Mouse (Mus musculus): ENCODE data around the gene Aspdh. TPM values are rescaled to one million over a fixed set of nuclear protein-coding genes. Genes with fewer than 3 reads are reported as not detected.

Aspdh gene
- polyA plus RNA-seq, 1 experiment, result 8.7 TPM

DNA sequence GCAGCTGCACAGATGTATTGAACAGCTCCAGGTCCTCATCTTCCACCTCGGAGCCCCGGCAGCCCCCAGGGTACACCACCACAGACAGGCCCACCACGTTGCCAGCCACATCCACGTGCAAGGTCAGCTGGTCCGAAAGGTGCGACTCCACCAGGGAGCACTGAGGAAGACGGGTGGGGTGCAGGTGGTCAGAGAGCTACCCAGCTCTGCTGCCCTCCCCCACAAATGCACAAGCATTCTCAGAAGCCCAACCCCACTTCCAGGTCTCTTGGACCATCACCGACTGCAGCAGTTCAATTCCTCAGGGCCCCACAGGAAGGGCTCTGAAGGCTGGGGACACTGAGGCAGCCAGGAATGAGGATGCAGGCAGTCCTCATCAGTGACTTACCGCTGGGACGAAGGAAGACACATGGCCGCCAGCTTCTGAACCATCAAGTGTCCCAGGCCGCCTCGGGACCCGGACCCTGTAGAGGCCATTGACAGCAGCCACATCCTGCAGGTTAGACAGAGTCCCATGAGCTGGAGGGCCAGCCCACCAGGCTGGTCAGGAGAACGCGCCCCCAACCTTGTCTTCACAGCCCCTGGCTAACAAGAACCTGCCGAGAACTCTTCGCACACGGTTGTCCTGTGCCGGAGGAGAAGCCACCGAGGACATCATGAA is 27.1 kb downstream of the Aspdh start:
- Histone ChIP-seq H3K4me1 (ENCODE audit: control insufficient read depth, insufficient read depth, low read length) (peaks cover 4% of the 10 kb centered on the region), H3K4me3 (ENCODE audit: insufficient read depth, low read length) (no peak overlapping the region), H3K27ac (ENCODE audit: insufficient read depth, low read length) (no peak overlapping the region)
- TF ChIP-seq CTCF (IDR thresholded peaks at IDR 0.05; ENCODE audit: extremely low read depth, insufficient read depth, low read length) (no peak), POLR2A (IDR thresholded peaks at IDR 0.05; ENCODE audit: extremely low read depth, insufficient read depth, low read length) (no peak)

DNA sequence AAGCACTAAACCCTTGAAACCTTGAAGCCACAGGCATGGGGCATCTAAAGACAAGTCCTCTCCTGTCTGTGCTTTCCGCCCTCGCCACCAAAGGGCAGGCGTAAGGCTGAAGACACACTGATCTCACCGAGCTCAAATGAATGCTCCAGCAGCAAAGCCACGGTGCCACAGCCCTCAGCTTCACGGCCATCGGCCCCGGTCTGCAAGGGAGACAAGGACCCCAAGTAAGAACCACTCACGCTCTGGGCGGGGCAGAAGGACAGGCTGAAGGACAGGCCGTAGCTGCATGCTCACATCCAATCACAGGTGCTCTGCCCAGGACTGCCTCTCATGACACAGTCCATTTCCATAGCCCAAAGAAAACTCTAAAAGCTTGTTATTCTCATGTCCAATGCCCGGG is 29.5 kb downstream of the Aspdh start:
- TF ChIP-seq CTCF (IDR thresholded peaks at IDR 0.05; ENCODE audit: extremely low read depth, insufficient read depth, low read length) (no peak), POLR2A (IDR thresholded peaks at IDR 0.05; ENCODE audit: extremely low read depth, insufficient read depth, low read length) (no peak)
- peaks cover 4% of the 10 kb centered on the region for H3K4me1 ChIP-seq (ENCODE audit: control insufficient read depth, insufficient read depth, low read length)
- H3K4me3 ChIP-seq (ENCODE audit: insufficient read depth, low read length), result peak overlapping the region; percentile 84; the same call in 1 of the 2 replicates
- no peak overlapping the region for H3K27ac ChIP-seq (ENCODE audit: insufficient read depth, low read length)

DNA sequence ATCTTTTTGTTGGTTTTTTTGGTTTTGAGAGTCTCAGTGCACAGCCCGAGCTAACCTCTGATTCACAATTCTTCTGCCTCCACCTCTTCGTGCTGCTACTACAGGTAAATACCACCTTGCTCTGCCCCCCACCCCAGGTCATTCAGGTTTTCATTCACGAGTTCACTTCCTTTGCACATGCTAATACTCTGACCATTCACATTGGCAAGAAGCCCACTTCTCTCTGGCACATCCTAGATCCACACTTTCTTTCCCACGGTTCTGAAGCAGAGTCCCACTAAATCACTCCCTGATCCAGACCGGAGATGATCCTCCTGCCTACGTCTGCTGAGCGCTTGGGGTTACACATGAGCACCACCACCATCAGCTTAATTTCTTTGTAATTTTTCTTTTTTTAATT is 29.9 kb downstream of the Aspdh start:
- Histone ChIP-seq H3K4me3 (ENCODE audit: insufficient read depth, low read length) (peak overlapping the region; percentile 84), H3K4me1 (ENCODE audit: control insufficient read depth, insufficient read depth, low read length) (peaks cover 4% of the 10 kb centered on the region), H3K27ac (ENCODE audit: insufficient read depth, low read length) (no peak overlapping the region)
- TF ChIP-seq POLR2A (IDR thresholded peaks at IDR 0.05; ENCODE audit: extremely low read depth, insufficient read depth, low read length), result no peak
- no peak for TF ChIP-seq CTCF (IDR thresholded peaks at IDR 0.05; ENCODE audit: extremely low read depth, insufficient read depth, low read length)

DNA sequence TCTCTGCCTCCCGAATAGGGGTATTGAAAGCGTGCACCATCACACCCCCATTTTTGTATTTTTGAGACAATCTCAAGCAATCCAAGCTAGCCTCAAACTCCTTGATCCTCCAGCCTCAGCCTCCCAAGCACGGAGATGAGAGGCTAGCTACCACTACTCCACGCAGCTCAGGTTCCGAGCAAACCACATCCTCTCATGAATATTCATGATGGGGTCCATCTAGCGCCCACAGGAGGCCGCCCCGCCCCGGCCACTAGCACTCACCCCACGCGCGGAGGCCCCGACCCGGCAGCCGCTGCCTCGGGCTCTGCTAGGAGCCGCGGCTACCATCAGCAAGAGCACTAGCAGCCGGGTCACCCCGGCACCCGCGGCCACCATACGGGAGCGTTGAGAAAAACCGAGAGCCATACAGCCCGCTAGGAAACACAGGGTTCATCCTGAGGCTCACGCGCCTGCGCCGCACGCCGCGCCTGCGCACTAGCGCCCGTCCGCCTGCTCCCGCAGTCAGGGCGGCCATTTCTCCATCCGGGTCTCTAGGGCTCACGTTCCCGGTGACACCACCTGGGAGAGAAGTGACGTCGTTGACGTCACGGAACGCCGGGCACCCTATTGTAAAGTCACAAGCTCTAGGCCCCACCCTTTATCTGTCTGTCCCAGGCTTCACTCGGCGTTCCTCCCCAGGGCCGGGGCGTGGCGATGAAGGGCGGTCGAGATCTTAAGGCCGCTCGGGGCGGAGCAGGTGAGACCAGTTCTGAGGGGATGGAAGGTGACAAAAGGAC is 31.0 kb downstream of the Aspdh start, which contains the start of the genes Emc10 and Fam71e1:
Gene Emc10 (minus strand): TSS at position 538 of the 779 bp plus-strand sequence.
Gene Fam71e1 (plus strand): TSS at position 590 of the 779 bp plus-strand sequence.
- peaks cover 4% of the 10 kb centered on the region for H3K4me1 ChIP-seq (ENCODE audit: control insufficient read depth, insufficient read depth, low read length)
- H3K27ac ChIP-seq (ENCODE audit: insufficient read depth, low read length), result peak within 1 kb of the TSS; percentile 89
- peak within 1 kb of the TSS; percentile 84 for H3K4me3 ChIP-seq (ENCODE audit: insufficient read depth, low read length)
- TF ChIP-seq POLR2A (IDR thresholded peaks at IDR 0.05; ENCODE audit: extremely low read depth, insufficient read depth, low read length) (peak; percentile 54), CTCF (IDR thresholded peaks at IDR 0.05; ENCODE audit: extremely low read depth, insufficient read depth, low read length) (no peak)

DNA sequence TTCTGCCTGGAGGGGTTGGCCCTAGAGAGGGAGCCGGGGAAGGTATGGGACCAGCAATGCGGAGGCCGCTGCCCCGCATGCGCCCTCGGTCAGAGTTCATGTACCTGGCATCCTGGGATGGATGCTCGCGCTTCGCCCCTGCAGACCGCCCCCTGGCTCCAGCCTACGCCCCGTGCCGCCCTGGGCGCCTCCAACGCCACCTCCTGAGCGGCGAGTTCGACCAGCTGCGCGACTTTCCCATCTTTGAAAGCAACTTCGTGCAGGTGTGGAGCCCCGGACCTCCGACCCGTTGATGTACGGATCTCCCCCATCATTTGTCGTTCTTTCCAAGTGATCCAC is 31.5 kb downstream of the Aspdh start:
- Histone ChIP-seq H3K27ac (ENCODE audit: insufficient read depth, low read length) (peak overlapping the region; percentile 89), H3K4me1 (ENCODE audit: control insufficient read depth, insufficient read depth, low read length) (peaks cover 4% of the 10 kb centered on the region), H3K4me3 (ENCODE audit: insufficient read depth, low read length) (peak overlapping the region; percentile 84)
- TF ChIP-seq CTCF (IDR thresholded peaks at IDR 0.05; ENCODE audit: extremely low read depth, insufficient read depth, low read length) (no peak), POLR2A (IDR thresholded peaks at IDR 0.05; ENCODE audit: extremely low read depth, insufficient read depth, low read length) (no peak)

DNA sequence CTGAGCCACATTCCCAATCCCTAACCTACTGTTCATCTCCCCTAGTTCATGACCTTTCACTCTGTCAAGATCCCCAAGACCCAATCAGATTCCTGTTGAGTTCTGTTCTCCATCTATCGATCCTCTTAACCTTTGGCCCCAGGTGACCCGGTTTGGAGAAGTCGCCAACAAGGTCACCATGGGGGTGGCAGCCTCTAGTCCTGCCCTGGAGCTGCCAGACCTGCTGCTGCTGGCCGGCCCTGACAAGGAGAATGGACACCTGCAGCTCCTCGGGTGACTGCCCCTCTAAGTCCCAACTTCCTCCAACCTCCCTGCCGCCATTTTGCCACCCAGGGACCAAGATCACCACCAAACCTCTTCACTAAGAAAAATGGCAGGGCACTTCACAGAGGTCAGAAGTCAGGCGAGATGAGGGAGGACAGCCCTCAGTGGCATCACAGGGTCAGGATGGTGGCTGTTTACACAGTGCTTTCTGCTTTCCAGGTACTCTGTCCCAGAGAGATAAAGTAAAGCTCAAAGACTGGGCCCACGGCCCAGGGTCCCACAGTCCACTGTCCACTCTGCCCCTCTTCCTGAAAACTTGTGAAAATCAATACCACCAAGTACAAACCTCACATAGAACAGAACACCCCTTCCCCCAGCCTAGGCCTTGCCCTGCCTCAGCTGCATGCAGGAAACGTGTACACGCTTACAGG is 32.3 kb downstream of the Aspdh start:
- Histone ChIP-seq H3K4me3 (ENCODE audit: insufficient read depth, low read length) (peak overlapping the region; percentile 84; the same call in 1 of the 2 replicates), H3K27ac (ENCODE audit: insufficient read depth, low read length) (no peak overlapping the region), H3K4me1 (ENCODE audit: control insufficient read depth, insufficient read depth, low read length) (peaks cover 4% of the 10 kb centered on the region)
- no peak for TF ChIP-seq CTCF (IDR thresholded peaks at IDR 0.05; ENCODE audit: extremely low read depth, insufficient read depth, low read length)
- no peak for TF ChIP-seq POLR2A (IDR thresholded peaks at IDR 0.05; ENCODE audit: extremely low read depth, insufficient read depth, low read length)

DNA sequence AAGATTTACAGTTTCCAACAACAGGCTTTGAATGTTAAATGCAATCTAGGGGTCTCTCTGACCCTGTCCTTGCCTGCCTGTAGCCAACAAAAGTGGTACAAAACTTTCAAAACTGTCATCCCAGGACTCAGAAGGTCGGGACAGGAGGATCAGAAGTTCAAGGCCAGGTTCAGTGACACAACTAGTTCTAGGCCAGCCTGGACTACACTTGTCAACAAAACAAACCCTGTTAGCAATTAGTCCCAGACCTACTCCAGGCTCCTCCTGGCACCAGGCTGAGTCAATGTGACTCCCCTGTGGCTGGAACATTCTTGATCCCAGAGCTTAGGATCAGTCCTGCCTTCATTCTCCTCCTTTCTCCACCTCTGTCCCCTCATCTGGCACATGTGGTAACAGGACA is 33.7 kb downstream of the Aspdh start:
- Histone ChIP-seq H3K4me1 (ENCODE audit: control insufficient read depth, insufficient read depth, low read length) (peaks cover 4% of the 10 kb centered on the region), H3K27ac (ENCODE audit: insufficient read depth, low read length) (no peak overlapping the region), H3K4me3 (ENCODE audit: insufficient read depth, low read length) (no peak overlapping the region)
- TF ChIP-seq POLR2A (IDR thresholded peaks at IDR 0.05; ENCODE audit: extremely low read depth, insufficient read depth, low read length) (no peak), CTCF (IDR thresholded peaks at IDR 0.05; ENCODE audit: extremely low read depth, insufficient read depth, low read length) (no peak)

DNA sequence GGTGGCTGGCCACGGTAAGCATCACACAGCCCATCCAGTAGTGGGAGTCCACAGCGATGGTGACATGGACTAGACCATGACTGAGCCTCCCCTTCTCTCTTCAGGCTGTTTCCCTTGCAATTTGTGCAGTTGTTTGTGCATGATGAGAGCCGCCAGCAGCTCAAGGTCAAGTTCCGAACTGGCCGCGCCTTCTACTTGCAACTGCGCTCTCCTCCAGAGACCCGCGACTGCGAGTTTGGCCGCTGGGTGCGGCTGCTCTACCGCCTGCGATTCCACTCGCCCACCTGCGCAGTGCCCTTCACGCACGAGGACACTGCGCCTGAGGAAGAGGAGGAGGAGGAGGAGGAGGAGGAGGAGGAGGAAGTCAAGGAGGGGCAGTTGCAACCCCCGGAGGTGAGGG is 34.9 kb downstream of the Aspdh start:
- Histone ChIP-seq H3K27ac (ENCODE audit: insufficient read depth, low read length) (no peak overlapping the region), H3K4me3 (ENCODE audit: insufficient read depth, low read length) (no peak overlapping the region), H3K4me1 (ENCODE audit: control insufficient read depth, insufficient read depth, low read length) (no peaks in the 10 kb centered on the region)
- no peak for TF ChIP-seq POLR2A (IDR thresholded peaks at IDR 0.05; ENCODE audit: extremely low read depth, insufficient read depth, low read length)
- no peak for TF ChIP-seq CTCF (IDR thresholded peaks at IDR 0.05; ENCODE audit: extremely low read depth, insufficient read depth, low read length)

DNA sequence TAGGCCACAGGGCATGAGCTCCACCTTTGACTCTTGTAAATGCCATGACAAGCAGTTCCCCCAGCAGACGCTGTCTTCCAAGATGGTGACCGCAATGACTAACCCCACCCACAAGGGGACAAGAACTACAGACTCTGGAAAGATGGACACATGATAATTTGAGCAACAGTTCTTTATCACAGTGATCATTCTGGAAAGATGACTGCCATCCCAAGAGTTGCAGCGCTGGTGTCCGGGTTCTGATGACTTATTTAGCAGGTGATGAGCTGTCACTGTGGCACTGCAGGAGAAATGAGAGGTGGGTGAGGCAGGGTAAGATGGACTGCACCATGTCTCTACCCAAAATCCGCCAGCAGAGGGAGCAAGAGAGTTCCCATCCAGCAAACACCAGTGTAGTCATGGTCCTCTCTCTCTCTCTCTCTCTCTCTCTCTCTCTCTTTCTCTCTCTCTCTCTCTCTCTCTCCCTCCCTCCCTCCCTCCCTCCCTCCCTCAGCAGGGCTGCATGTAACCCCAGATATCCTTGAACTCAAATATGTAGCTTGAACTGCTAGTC is 36.4 kb downstream of the Aspdh start:
- Histone ChIP-seq H3K4me3 (ENCODE audit: insufficient read depth, low read length) (no peak overlapping the region), H3K27ac (ENCODE audit: insufficient read depth, low read length) (no peak overlapping the region), H3K4me1 (ENCODE audit: control insufficient read depth, insufficient read depth, low read length) (no peaks in the 10 kb centered on the region)
- TF ChIP-seq POLR2A (IDR thresholded peaks at IDR 0.05; ENCODE audit: extremely low read depth, insufficient read depth, low read length) (no peak), CTCF (IDR thresholded peaks at IDR 0.05; ENCODE audit: extremely low read depth, insufficient read depth, low read length) (peak; percentile 74)

Measured in cortical plate, adult 2 months (tissue).